Mouse (Mus musculus) spleen, postnatal 36 days (tissue): ENCODE measurements around the gene 2310079G19Rik.

Source experiments
- DNase-seq, 2 experiments: peaks; one replicate each; pipeline ENCODE4 v3.0.0; 2022; ENCODE audit warnings: low spot score in 2 of 2, mixed read lengths in 1 of 2

Gene 2310079G19Rik

GRCm38 (mm10) chr16:88627566-88627965 is at the start of gene 2310079G19Rik:
Gene 2310079G19Rik (minus strand): TSS chr16:88627666.
- no peak for DNase-seq

GRCm38 (mm10) chr16:88671571-88671970 is 44.1 kb upstream of the 2310079G19Rik start, which contains the start of gene Krtap27-1:
Gene Krtap27-1 (minus strand): TSS chr16:88671671.
- no peak for DNase-seq

- no peak for DNase-seq
These were observed 30.0 kb upstream of the 2310079G19Rik start for GRCm38 (mm10) chr16:88657426-88657825.

DNA sequence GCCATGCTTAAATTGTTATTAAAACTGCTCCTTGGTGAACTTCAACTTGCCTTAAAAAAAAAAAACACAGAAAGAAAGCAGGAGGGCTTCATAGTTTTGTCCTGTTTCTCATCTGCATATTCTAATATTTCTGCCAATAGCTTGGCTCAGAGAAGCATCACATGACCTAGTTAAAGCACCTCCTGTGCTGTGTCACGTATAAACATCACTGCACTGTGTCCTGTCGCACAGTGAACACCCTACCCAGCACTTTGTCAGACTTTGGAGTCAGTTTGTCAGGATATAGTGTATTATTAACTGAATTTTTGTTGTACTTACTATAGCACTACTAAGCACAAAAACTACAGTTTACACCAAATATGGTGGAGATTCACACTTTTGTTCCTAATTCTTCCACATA is 24.5 kb upstream of the 2310079G19Rik start:
- no peak for DNase-seq

DNA sequence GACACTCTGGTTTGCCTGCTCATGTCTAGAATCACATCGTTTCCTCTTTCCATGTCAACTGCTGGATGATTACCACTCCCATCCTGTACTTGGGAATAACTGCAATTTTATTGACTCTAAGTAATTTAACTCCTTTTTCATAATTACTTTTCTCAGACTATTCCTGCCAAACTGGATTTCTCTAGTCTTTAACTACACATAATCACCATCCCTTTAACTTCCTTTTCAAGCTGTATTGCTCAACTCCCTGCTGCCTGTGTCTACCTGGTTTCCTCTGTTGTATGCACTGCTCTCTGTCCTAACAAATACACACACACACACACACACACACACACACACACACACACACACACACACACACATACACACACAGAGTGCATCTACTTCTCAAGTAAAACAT is 23.6 kb upstream of the 2310079G19Rik start:
- DNase-seq, result no peak

GRCm38 (mm10) chr16:88647358-88647846 is 19.9 kb upstream of the 2310079G19Rik start, which contains the start of gene Krtap26-1:
Gene Krtap26-1 (minus strand): TSS chr16:88647796.
- no peak for DNase-seq

DNA sequence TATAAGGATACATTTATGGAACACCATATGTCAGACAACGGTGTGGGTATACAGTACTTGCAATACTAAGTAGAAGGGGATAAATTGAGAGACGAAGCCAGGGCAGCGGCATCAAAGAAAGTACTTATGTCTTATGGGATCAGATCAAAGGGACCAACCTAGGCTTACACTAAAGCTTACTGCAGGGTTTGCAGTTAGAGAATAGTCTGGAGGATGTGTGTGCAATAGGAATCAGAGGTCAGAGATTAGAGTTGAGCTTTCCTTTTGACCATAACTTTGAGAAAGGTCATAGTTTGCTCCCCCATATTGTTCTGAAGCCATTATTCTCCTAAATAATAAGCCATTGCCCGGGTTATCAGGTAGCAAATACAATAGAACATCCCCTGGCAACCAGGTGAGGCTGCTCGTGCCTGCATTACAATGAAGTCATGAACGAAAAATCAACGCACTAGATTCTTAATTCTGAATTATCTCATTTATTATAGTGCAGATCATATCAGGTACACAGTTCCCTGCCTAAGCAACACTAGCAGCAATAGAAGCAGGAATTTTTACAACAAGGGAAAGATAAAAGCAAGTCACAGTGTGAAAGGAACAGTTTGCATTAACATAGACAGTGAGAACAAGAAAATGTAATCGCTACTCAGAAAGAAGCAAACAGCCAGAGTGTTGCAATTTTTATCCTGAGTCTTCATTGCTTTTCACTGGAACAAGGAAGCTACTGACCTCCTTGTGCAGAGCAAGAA is 19.1 kb upstream of the 2310079G19Rik start:
- DNase-seq, result no peak

DNA sequence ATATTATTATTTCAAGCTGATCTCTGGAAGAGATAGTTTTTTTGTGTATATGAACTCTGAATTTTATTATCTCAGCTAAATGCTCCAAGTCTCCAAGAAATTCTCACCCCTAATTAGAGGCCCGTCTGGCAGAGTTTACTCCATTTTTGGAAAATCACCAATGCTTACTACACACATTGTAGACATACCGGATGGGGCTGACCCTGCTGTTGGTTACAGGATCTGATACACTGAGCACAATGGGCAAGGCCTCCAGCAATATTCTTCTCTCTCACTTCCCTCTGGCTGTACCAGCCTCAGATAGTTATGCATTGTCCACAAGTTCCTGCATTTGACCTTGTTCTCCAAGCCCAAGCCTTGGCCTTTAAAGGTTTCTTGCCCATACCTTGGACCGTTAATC is 12.6 kb upstream of the 2310079G19Rik start:
- no peak for DNase-seq

DNA sequence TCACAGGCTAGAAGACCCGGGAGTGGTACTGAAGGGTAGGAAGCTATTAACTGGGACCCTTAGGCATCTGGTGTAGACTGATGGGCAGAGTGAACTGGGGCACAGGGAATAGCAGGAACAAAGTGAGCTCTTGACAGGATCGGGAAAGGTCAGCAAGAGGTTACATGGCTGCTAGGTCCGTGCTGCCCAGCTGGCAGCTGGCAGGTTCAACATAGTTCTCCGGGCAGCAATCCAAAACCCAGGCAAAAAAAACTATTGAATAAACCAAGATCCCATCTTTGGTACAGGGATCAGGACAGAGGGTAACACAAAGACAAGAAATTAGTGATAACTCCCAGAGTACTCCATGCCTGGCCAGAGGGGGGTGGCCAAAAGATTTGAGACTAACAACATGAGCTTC is 7.7 kb upstream of the 2310079G19Rik start:
- no peak for DNase-seq

DNA sequence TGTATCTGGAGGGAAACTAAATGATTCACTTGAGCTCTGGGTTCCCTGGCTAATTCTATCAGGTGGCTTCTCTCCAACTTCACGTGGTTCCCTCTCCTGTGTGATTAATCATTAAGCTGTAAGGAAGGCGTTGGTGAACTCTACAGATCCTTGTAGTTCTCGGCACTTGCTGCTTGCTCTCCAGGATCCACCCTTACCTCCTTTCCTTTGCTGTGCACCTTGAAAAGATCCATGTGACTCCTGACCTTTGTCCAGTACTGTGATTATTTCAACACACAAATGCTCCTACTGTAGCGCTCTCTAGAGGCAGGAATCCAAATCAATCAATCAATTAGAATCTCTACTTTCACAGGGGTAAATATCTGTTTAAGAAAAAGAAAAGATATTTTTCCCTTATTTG is 4.0 kb upstream of the 2310079G19Rik start:
- no peak for DNase-seq

GRCm38 (mm10) chr16:88612712-88613111 is 14.8 kb downstream of the 2310079G19Rik start:
- DNase-seq, result no peak

- no peak for DNase-seq
These were observed 15.5 kb downstream of the 2310079G19Rik start, which contains the start of gene Krtap24-1 for GRCm38 (mm10) chr16:88611922-88612321. Gene Krtap24-1 (minus strand): TSS chr16:88612279.

DNA sequence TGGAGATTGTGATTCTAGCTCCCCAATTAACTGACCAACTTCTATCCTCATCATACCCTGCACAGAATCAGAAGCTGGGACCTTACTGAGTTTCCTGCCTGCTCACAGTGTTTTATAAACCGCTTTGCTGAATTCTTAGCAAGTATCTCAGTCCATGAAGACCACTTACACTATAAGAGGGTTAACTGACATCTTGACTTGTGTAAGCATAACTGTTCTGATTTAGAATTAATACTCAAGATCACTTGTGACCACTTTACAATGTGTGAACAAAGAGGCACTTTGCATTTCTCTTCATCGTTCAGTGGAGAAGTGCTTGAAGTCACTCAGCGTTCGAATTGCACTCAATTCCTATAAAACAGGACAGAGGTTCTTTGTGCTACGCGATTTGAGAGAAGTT is 22.9 kb downstream of the 2310079G19Rik start:
- no peak for DNase-seq

GRCm38 (mm10) chr16:88602464-88602863 is 25.0 kb downstream of the 2310079G19Rik start:
- DNase-seq, result no peak

DNA sequence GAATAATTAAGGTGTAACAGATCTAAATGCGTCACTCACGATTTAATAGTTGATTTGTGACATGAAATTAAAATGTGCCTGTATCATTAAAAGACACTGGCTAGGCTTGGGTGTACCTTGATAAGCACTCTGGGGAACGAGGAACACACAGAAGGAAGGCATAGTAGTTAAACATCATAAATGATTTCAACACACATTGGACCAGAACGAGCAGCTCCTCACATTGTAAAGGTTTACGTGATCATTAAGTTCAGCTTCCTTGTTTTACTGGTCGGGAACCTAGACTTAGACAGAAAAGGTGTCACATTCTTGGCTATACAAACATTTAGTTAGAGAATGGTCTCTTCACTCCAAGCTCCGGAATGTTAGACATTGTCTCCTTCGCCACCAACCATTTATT is 27.2 kb downstream of the 2310079G19Rik start:
- DNase-seq, result no peak

DNA sequence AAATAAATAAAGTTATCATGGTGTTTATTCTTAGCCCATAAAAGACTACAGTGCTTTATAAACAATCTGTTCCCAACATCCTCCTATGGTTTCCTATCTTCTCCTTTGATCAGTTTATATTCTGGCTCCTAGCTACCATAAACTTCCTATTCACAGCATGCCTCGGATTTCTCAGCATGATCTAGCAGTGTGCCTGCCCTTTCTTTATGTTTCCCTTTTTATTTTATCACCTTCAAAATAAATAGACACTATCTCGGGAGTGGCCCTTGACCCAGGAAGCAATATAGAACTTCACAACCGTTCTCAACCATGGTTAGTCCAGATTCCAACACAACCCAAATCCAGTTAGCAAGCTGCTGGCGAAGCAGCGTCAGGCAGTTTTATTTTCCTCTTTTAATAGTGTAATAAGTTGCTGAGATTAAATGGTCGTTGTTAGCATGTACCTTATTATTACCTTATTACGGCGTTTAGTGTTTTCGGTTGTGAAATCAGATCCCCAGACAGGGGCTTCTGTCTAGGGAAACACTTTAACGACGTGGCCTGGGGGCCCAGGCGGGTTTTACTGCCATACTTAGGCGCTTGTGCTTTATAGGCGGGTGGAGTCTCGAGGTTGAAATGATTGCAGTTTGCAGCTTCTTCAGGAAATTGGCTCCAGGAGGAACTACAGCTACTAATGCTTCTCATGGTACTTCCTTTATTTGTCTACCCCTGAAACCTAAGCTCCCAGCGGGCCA is 27.8 kb downstream of the 2310079G19Rik start:
- no peak for DNase-seq

DNA sequence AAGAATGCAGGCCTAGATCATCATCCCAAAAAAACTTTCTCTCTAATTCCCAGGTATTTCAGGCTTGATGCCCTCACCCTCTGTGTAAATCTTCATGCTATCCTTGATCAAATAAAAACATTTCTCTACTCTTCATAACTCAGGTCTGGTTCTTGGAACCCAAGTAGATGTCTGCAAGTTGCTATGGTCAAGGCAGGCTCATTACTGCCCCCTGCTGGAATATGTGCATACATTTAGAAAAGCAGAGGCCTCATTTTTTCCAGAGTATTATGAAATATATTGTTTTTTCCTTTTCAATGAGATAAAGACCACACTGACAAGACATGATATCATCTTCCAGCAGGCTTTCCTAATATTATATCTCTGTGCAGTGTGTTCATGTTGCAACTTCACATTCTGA is 34.7 kb downstream of the 2310079G19Rik start:
- DNase-seq, result no peak

DNA sequence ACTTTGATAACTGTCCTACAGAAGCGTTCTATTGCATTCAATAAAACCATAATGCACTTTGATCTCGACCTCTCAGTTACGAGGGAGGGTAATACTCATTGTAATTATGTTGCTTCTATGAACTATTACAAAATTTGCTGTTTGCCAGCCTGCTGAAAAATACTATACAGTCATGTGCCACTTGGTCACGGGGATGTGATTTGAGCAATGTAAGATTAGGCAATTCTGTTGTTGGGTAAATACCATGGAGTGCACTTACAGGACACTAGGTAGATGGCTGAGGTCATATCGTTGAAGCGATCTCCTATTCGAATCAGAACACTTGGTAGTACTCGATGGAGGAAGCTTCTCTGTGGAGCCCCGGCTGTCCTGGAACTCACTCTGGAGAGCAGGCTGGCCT is 44.1 kb downstream of the 2310079G19Rik start:
- no peak for DNase-seq
